Mouse (Mus musculus): Measurements from ENCODE around the gene Gm3618. TPM values are rescaled to one million over a fixed set of nuclear protein-coding genes. Genes with fewer than 3 reads are reported as not detected.

Gm3618 gene
- not detected in 2 replicates for polyA plus RNA-seq (2012; rRNA removed)

GRCm38 (mm10) chr14:6343578-6343977, at the start of gene Gm3618:
TSS of gene Gm3618 (minus strand) at chr14:6343678.

DNA sequence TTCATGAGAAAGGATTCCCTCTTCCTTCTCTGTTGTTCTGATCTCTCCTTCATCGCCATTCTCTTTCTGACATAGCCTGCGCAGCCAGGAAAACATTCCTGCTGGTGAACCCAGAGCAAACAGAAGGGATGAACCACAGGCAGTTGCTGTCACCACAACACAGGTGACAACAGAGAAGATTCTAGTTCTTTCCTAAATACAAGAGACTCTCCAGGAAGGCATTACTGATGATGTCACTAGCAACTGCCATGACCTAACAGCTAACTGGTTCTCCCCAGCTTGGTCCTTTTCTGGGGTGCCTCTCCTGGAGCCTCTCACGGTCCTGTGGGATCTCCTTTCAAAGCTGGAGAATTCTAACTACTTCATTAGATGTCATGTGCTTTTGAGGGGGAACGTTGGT, 46.7 kb upstream of the Gm3618 start, which contains the start of gene Gm16440:
TSS of gene Gm16440 (minus strand) at position 101 of the 400 bp plus-strand sequence.

GRCm38 (mm10) chr14:6304743-6305142, 38.7 kb downstream of the Gm3618 start, which contains the start of gene Gm21103:
TSS of gene Gm21103 (minus strand) at chr14:6304843.

GRCm38 (mm10) chr14:6286931-6287715, 56.4 kb downstream of the Gm3618 start, which contains the start of gene Gm3411:
TSS of gene Gm3411 (minus strand) at chr14:6287250.

Other genes with a start within 250 kb of the Gm3618 start
- gene Gm8206, start 249.7 kb downstream of the Gm3618 start, polyA plus RNA-seq (2012; rRNA removed) = 6.6 and 7.4 TPM in 2 replicates
- gene Gm3468, start 235.0 kb downstream of the Gm3618 start, polyA plus RNA-seq (2012; rRNA removed) = 11.3 and 11.7 TPM in 2 replicates
- gene Gm3476, start 217.9 kb downstream of the Gm3618 start, polyA plus RNA-seq (2012; rRNA removed) = not detected in 2 replicates
- gene Gm21560, start 124.4 kb downstream of the Gm3618 start, polyA plus RNA-seq (2012; rRNA removed) = 0.03 and 0.05 TPM in 2 replicates
- 4.3 and 4.9 TPM in 2 replicates for gene Gm3411, start 56.4 kb downstream of the Gm3618 start, polyA plus RNA-seq (2012; rRNA removed)
- gene Gm21103, start 38.8 kb downstream of the Gm3618 start, polyA plus RNA-seq (2012; rRNA removed) = 0.27 and 0.37 TPM in 2 replicates
- 0.11 TPM in 1 of 2 replicates, not detected in the other for gene Gm16440, start 46.6 kb upstream of the Gm3618 start, polyA plus RNA-seq (2012; rRNA removed)
- 9.1 TPM in 2 replicates for gene Gm3591, start 68.8 kb upstream of the Gm3618 start, polyA plus RNA-seq (2012; rRNA removed)
- not detected in 2 replicates for gene Gm3594, start 100.9 kb upstream of the Gm3618 start, polyA plus RNA-seq (2012; rRNA removed)
- not detected in 2 replicates for gene Gm8356, start 193.6 kb upstream of the Gm3618 start, polyA plus RNA-seq (2012; rRNA removed)
- gene Gm3629, start 246.9 kb upstream of the Gm3618 start, polyA plus RNA-seq (2012; rRNA removed) = 1.4 and 1.6 TPM in 2 replicates